Mouse (Mus musculus): ENCODE measurements around the gene Egfr.

DNA sequence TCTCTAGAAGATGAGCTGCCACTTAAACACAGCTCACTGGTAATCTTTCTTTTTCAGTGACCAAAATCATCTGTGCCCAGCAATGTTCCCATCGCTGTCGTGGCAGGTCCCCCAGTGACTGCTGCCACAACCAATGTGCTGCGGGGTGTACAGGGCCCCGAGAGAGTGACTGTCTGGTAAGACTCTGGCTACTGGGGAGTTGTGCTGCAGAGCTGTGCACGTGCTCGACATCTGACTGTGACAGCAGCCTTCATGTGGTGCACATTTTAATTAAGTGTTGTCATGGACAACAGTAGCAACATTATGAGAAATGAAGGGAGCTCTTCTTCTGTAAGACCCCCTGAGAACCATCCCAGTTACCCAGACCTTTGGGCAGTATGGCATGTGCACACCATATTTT, 116.0 kb downstream of the Egfr start:
- TF ChIP-seq ETS1 (conservative IDR thresholded peaks at IDR 0.05; ENCODE audit: low read depth, low read length) (no peak), CTCF (conservative IDR thresholded peaks at IDR 0.05 in 1 of 2, IDR thresholded peaks at IDR 0.05 in 1 of 2; ENCODE audit: low read depth in 2 of 2, low read length in 2 of 2) (no peak), MAFK (IDR thresholded peaks at IDR 0.05; ENCODE audit: insufficient replicate concordance, low read length) (no peak), EP300 (IDR thresholded peaks at IDR 0.05; ENCODE audit: low read length) (no peak), POLR2A (IDR thresholded peaks at IDR 0.05; ENCODE audit: low read depth, low read length) (no peak), ZMIZ1 (IDR thresholded peaks at IDR 0.05; ENCODE audit: low read depth, low read length) (no peak), RAD21 (IDR thresholded peaks at IDR 0.05; ENCODE audit: low read depth, low read length) (no peak), POLR2AphosphoS2 (IDR thresholded peaks at IDR 0.05; ENCODE audit: low read depth, low read length) (no peak)

All from CH12.LX (cell line).